Mouse (Mus musculus) urinary bladder, postnatal 36 days (tissue): ENCODE measurements at regions not wholly inside any gene's neighbourhood (a gene's known extent, or its start where the extent isn't known, plus 50 kb on each side); places are given as distances from the start of the nearest gene placed in this dataset.

Experiments used
- DNase-seq, 2 experiments: peaks; one replicate each; pipeline ENCODE4 v3.0.0; 2022; ENCODE audit warnings: low spot score in 2 of 2, mixed read lengths in 1 of 2

DNA sequence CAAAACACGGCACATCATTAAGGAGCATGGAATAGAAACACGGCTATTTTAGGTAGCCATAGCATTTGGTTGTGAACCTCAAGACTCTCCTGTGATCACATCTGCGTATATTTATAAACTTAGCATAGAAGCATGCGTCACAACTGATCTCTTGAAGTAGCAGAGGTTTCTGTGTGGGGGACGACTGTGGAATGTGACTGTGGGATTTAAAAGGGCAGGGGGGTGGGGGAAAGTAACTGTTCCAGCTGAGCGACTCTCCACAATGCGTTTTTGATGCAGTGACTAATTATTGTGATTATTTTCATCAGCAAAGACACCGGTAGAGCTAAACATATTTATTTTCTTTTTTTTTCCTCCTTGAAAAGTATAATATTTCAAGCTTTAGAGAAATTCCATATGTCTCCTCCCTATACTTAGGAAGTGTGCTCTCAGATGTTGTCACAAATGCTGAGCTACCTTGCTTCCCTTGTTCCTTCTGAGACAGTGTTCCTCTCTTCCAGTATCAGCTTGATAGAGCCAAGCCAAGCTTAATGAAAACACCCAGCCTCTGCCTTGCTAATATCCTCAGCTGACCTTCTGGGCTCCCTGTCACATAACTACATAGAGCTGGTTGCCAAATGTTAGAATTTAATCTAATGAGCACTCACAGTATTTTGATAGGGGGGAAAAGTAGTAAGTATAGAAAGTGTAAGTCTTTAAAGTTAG is 75.0 kb upstream of the Magi3 start:
- DNase-seq, result no peak

DNA sequence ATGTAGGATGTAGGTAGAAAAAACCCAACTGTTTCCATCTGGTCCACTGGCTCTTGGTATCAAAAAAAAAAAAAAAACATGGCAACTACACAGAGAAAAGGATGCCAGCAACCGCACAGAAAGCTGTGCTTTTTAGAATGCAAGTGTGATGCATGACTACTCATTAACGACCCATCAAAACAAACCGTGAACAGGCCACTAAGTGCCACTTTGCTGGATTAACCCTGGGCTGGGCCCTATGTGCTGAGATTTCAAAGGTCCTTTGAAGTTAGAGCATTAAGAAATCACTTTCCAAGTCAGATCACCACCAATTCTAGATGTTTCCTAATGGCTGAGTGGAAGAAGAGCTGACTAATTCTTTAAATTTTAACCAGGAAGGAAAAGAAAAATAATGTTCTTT is 73.7 kb upstream of the Magi3 start:
- no peak for DNase-seq

DNA sequence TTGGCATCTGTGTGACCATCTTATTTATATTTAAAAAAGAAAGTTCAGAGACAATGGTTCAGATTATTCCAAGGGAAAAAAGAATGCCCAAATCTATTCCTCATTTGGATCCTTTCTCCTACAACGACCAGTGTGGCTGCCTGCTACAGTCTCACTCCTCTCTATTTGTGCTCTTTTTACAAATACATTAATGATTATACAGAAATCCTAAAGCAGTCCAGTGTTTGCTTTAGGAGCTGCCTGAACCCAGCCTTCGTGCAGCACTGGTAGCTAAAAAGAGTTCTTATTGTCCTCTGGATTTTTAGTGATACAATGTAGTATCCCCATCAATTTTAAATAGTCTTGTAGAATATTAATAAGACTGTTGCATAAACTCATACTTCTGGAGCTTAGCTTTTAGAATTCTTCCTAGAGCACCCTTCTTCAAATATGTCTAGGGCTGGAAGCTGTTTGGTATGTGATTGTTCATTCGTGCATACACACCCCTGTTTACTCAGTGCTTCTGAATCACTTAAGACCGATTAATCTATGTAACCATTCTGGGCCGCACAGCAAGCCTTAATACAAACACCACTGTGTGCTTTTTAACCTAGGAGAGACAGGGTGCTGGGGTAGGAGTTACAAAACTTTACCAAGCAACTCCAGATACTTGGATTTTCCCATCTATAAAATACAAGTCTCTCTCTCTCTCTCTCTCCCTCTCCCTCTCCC is 69.0 kb upstream of the Magi3 start:
- DNase-seq, result no peak

DNA sequence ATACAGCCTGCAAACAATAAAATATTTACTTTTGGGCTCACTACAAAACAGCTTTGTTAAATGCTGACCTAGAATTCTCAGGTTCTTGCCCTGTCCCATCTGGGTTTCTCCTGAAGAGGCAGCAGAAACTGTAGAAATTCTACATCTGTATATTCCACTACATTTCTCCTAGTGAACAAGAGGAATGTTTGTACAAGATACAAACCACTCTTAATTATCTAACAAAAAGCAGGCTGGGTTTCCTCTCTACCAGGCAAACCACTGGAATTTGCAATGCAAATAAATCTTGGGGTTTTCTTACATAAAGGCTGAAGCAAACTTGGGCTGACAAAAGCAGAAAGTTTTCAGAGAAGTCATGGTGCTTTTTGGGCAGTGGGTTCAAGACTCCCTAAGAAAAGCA is 67.7 kb upstream of the Magi3 start:
- no peak for DNase-seq

DNA sequence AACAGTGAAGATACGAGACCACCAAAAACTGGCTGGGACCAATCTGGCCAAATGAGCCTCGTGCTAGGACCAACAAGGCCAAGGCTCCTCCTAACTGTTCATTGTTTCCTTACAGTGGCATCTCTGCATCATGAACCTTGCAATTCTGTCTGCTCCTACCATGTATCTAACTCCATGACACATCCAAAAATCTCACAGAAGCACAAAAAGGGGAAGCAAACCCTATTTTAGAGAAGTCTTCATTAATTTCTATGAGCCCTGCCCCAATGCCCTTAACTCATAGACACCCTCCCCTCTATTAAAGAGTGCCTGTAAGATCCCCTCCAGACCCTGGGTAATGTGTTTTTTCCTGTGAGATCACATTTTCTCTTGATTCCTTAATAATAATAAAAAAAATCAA is 64.8 kb upstream of the Magi3 start:
- DNase-seq, result no peak

DNA sequence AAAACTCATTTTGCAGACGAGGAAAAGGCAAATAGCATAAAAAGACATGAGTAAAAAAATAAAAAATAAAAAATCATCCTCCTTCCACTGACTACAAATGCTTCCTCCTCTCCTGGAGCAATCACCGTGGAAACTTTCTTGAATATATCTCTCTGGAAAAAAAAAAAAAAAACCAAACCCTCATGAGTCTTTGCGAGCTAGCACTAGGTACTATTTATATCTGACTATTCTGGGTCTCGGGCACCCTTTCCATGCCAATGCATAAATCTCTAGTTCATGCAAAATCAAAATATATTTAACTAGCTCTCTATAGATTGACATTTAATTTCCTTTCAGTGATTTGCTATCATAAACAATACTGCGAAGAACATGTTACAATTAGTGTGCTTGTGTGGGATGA is 63.7 kb upstream of the Magi3 start:
- DNase-seq, result no peak

DNA sequence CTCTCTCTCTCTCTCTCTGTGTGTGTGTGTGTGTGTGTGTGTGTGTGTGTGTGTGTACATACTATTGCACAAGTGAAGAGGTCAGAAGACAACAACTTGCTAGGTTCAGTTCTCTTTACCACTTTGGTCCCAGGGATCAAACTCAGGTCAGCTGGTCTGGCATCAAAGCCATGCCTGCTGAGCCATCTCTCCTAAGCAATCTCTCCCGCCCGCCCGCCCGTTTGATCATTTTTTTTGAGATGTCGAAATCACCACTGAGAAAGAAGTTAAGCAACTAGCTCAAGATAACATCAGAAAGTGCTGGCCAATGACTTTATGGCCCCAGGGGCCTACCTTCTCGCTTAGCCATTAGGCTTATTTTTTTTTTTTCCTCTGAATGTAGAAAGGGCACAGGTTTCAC is 59.3 kb upstream of the Magi3 start:
- peak in 1 of 2 experiments; percentile 46 for DNase-seq

DNA sequence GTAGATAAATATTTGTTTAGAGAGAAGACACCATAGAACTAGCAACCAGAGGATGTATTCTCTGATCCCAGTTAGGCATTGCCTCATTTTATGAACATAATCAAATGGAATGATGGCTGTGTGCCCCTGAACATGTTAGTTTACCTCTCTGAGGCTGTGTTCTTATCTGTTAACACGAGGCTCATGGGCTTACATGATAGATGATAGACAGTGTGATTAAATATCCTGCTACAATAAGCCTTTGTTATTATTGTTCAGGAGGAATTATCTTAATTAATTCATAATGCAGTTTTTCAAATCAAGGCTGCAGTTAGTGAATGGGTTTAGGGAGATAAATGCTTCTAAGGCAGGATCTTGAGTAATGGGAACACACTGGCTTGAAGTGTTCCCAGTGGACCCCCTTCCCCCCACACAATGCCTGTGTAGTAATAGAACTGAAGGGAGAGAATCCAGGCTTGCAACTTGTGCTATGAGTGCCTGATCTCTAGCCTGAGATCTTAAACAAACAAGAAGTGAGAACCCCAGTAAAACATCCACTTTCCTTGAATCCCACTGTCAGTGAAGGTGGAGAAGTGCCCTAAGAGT is 54.6 kb upstream of the Magi3 start:
- no peak for DNase-seq

DNA sequence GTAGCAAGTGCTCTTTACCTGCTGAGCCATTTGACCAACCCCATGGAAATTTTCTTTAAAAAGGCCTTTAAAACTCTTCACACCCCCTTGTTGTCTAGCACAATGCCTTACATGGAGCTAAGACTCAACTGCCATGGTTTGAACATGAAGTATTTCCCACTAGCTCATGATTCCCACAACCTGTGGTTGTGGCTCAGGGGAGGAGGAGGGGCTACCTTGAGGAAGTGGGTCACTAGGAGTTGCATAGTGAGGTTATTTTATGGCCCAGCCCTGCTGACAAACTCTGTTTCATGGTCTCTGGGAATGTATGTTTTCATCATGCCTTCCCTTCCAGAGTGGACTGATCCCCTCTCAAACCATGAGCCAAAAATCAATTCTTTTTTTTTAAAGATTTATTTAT is 53.9 kb upstream of the Magi3 start:
- DNase-seq, result no peak
